Mouse (Mus musculus) lung, postnatal 0 days (tissue): ENCODE results near the gene Klf15. TPM values are rescaled to one million over a fixed set of nuclear protein-coding genes. Genes with fewer than 3 reads are reported as not detected.

Experiments
- ATAC-seq: fragments of 200-750 bp; cut with Nextera tagmentation; 2 replicates; pipeline ENCODE4 v1.8.0; 2017; ENCODE audit warnings: moderate library complexity
- DNase-seq: peaks from one replicate; pipeline ENCODE4 v3.0.0-alpha.2; 2016; ENCODE audit warnings: low spot score
- H3K27ac ChIP-seq: fragments of 300-500 bp; sonication (generic); 2 replicates; pipeline ENCODE4 v1.5.1; 2014; ENCODE audit warnings: antibody characterized with exemption, mild to moderate bottlenecking, low read length, mixed read lengths
- H3K27me3 ChIP-seq: fragments of 300-500 bp; sonication (generic); replicated peaks from 2 replicates; pipeline ENCODE4 v1.6.1; 2014; ENCODE audit warnings: low read length, mixed read lengths; ENCODE audit not compliant: insufficient read depth
- H3K36me3 ChIP-seq: fragments of 300-500 bp; sonication (generic); 2 replicates; pipeline ENCODE4 v1.6.1; 2014; ENCODE audit warnings: low read length, mixed read lengths; ENCODE audit not compliant: insufficient read depth
- H3K4me1 ChIP-seq: fragments of 300-500 bp; sonication (generic); 2 replicates; pipeline ENCODE4 v1.6.1; 2014; ENCODE audit warnings: antibody characterized with exemption, low read depth, low read length, mixed read lengths; ENCODE audit not compliant: insufficient read depth
- H3K4me2 ChIP-seq: fragments of 300-500 bp; sonication (generic); replicated peaks from 2 replicates; pipeline ENCODE4 v1.6.1; 2014; ENCODE audit warnings: low read depth, mild to moderate bottlenecking, low read length, moderate library complexity, mixed read lengths
- H3K4me3 ChIP-seq: fragments of 300-500 bp; sonication (generic); 2 replicates; pipeline ENCODE4 v1.5.1; 2014; ENCODE audit warnings: low read depth, low read length
- H3K9ac ChIP-seq: fragments of 300-500 bp; sonication (generic); replicated peaks from 2 replicates; pipeline ENCODE4 v1.6.1; 2014; ENCODE audit warnings: low read depth, mild to moderate bottlenecking
- H3K9me3 ChIP-seq: fragments of 300-500 bp; sonication (generic); 2 replicates; pipeline ENCODE4 v1.6.1; 2016; ENCODE audit warnings: low read length, mixed read lengths
- CTCF ChIP-seq: IDR thresholded peaks from 2 replicates; pipeline ENCODE4 v1.5.1; 2016; ENCODE audit warnings: antibody characterized with exemption, mild to moderate bottlenecking
- EP300 ChIP-seq: IDR thresholded peaks from 2 replicates; pipeline ENCODE4 v1.6.1; 2016; ENCODE audit warnings: antibody characterized with exemption, mild to moderate bottlenecking, control low read depth
- WGBS: fragments of 180-500 bp; shearing (Covaris S2); extraction: QIAGEN DNeasy Blood & Tissue Kit; methylation state at CpG from one replicate; pipeline ENCODE4 v1.1.7; 2014; 5-methylcytosine and 5-hydroxymethylcytosine counted together
- polyA plus RNA-seq: library from polyadenylated mRNA; unstranded; fragments of >200 nt; fragmentation: Nextera tagmentation; extraction: Ambion mirVana; gene quantifications from 2 replicates; pipeline ENCODE4 v1.2.1, GENCODE M21; 2015

Klf15 gene
- polyA plus RNA-seq, 1 experiment from 2014 or later, result 41.4 TPM

DNA sequence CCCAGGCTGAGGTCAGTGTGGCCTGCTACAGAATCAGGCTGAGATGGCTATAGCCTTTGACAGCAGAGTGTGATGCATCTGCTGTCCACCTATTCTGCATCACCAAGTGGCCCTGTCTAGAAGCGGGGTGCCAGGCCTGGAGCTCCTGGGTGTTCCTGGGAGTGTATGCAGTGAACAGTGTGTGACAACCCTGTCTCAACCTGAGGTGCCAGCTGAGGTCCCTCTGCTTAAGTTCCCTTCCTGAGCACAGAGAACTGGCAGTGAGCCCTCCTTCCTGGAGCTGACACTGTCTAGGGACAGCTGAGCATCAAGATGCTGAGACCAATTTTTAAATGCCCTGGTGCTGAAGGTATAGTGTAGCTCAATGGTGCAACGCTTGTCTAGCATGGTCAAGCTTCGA lies 10.3 kb downstream of the Klf15 start:
- Histone ChIP-seq H3K27ac (no peak overlapping the region), H3K4me3 (no peak overlapping the region), H3K9me3 (no peaks in the 10 kb centered on the region), H3K27me3 (no peaks in the 10 kb centered on the region), H3K4me2 (no peak overlapping the region), H3K4me1 (peaks cover 17% of the 10 kb centered on the region; the same call in 1 of the 2 replicates), H3K9ac (no peak overlapping the region), H3K36me3 (0 out of 2 replicates have a peak, but pooled peaks cover 12% of the 10 kb centered on the region)
- TF ChIP-seq CTCF (no peak), EP300 (no peak)
- no peak for DNase-seq
- 81% methylated on average over 3 of the region's 3 CpGs for WGBS
- ATAC-seq, result no peak

GRCm38 (mm10) chr6:90473630-90474360 lies 11.4 kb downstream of the Klf15 start:
- TF ChIP-seq CTCF (no peak), EP300 (no peak)
- no peaks in the 10 kb centered on the region for H3K9me3 ChIP-seq
- no peaks in the 10 kb centered on the region for H3K27me3 ChIP-seq
- no peak overlapping the region for H3K9ac ChIP-seq
- H3K4me3 ChIP-seq, result no peak overlapping the region
- ATAC-seq, result no peak
- no peak for DNase-seq
- H3K4me2 ChIP-seq, result no peak overlapping the region
- 89% methylated on average over 24 of the region's 24 CpGs for WGBS
- peaks cover 15% of the 10 kb centered on the region; the same call in 1 of the 2 replicates for H3K4me1 ChIP-seq
- 0 out of 2 replicates have a peak, but pooled peaks cover 12% of the 10 kb centered on the region for H3K36me3 ChIP-seq
- H3K27ac ChIP-seq, result no peak overlapping the region

- no peak overlapping the region for H3K4me2 ChIP-seq
- TF ChIP-seq CTCF (no peak), EP300 (no peak)
- peaks cover 15% of the 10 kb centered on the region; the same call in 1 of the 2 replicates for H3K4me1 ChIP-seq
- H3K27ac ChIP-seq, result no peak overlapping the region
- 0 out of 2 replicates have a peak, but pooled peaks cover 12% of the 10 kb centered on the region for H3K36me3 ChIP-seq
- H3K9me3 ChIP-seq, result no peaks in the 10 kb centered on the region
- DNase-seq (no peak), ATAC-seq (no peak)
- H3K4me3 ChIP-seq, result no peak overlapping the region
- no peaks in the 10 kb centered on the region for H3K27me3 ChIP-seq
- WGBS, result 76% methylated on average over 3 of the region's 3 CpGs
- H3K9ac ChIP-seq, result no peak overlapping the region
These were observed 12.0 kb downstream of the Klf15 start for GRCm38 (mm10) chr6:90474361-90474750.

DNA sequence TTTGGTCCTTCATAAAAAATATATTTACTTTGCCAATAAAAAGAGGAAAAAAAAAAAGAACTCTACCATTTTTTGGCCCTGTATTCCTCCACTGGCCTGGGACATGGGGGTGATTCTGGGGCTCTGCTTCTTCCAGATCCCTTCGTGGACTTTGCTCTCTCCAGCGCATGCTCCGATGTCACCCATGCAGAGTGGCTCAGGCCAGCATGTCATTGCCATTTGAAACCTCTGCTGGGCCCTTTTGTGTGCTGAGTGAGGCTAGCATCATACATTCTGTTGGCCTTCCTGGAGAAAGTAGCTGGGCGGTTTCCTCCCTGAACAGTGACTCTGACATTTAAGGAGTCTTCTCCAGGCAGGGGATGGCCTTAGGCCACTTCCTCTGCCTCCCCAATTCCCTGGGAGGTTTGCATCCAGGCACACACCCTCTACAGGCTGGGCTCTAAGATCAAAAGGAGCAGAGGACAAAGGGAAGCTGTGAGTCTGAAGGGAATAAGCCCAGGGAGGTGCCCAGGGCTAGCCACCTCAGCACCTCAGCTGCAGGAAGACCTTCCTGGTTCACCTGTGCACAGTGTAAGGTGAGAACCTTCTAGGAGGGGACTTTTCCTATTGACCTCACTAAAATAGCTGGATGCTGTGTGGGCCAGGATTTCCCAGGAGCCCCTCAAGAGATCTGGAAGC lies 12.9 kb downstream of the Klf15 start:
- 0 out of 2 replicates have a peak, but pooled peaks cover 12% of the 10 kb centered on the region for H3K36me3 ChIP-seq
- H3K4me2 ChIP-seq, result no peak overlapping the region
- peaks cover 15% of the 10 kb centered on the region; the same call in 1 of the 2 replicates for H3K4me1 ChIP-seq
- no peak overlapping the region for H3K9ac ChIP-seq
- WGBS, result 82% methylated on average over 4 of the region's 4 CpGs
- H3K27me3 ChIP-seq, result no peaks in the 10 kb centered on the region
- TF ChIP-seq CTCF (no peak), EP300 (no peak)
- no peak overlapping the region for H3K4me3 ChIP-seq
- H3K27ac ChIP-seq, result no peak overlapping the region
- ATAC-seq (no peak), DNase-seq (no peak)
- no peaks in the 10 kb centered on the region for H3K9me3 ChIP-seq

DNA sequence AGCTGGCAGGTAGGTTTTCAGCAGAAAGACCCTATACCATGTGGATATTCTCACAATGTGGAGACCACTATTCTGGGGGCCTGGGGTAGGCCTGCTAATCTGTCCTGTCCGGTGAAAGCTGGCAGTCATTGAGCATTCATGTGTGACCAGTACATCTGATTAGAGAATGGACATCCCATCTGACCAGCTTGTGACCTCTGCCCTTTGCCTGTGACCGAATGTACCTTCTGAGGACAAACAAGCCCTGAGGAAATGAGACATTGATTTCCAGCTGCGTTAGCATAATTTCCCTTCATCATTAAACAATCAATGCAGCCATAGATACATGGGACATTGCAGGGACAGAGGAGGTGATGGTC lies 13.5 kb downstream of the Klf15 start:
- no peak for ATAC-seq
- H3K27me3 ChIP-seq, result no peaks in the 10 kb centered on the region
- no peak for DNase-seq
- H3K9ac ChIP-seq, result no peak overlapping the region
- no peak overlapping the region for H3K4me2 ChIP-seq
- no peak overlapping the region for H3K4me3 ChIP-seq
- H3K4me1 ChIP-seq, result peaks cover 11% of the 10 kb centered on the region; the same call in 1 of the 2 replicates
- H3K27ac ChIP-seq, result no peak overlapping the region
- H3K9me3 ChIP-seq, result no peaks in the 10 kb centered on the region
- TF ChIP-seq CTCF (no peak), EP300 (no peak)
- H3K36me3 ChIP-seq, result 0 out of 2 replicates have a peak, but pooled peaks cover 12% of the 10 kb centered on the region
- WGBS, result 72% methylated on average over 3 of the region's 3 CpGs

DNA sequence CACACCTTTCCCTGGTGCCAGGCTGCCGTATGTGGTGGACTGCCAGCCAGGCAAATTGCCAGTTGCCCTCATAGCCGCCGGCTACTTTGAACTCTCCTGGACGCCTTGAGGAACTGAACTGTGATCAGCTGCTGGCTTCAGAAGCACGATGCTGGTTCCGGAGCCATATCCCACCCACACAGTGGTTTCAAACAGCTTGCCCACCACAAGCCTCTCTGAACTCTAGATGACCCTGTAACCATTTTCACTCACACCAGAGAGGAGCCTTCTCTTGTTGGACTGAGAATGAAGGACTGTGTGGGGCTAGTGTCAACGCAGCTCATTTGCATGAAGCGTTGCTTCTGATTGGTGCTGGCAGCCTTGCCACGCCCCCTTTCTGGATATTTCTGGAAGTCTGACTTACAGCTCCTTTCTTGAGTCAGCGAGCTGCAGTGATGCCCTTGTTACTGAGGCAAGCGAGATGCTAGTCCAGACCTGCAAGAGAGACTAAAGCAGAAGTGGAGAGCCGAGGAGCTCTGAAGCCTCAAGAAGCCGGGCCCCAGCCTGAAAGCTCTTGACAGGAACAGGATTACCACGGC lies 14.7 kb downstream of the Klf15 start:
- H3K4me2 ChIP-seq, result no peak overlapping the region
- H3K4me1 ChIP-seq, result no peaks in the 10 kb centered on the region; the same call in 1 of the 2 replicates
- no peak for TF ChIP-seq CTCF
- no peak for TF ChIP-seq EP300
- WGBS, result 31% methylated on average over 14 of the region's 14 CpGs
- DNase-seq, result peak; percentile 75
- H3K9ac ChIP-seq, result no peak overlapping the region
- no peaks in the 10 kb centered on the region for H3K9me3 ChIP-seq
- no peak overlapping the region for H3K27ac ChIP-seq
- 0 out of 2 replicates have a peak, but pooled peaks cover 12% of the 10 kb centered on the region for H3K36me3 ChIP-seq
- no peak overlapping the region for H3K4me3 ChIP-seq
- H3K27me3 ChIP-seq, result no peaks in the 10 kb centered on the region
- ATAC-seq, result peak; percentile 72
